Mouse (Mus musculus): Measurements from ENCODE around the gene Ociad1.

- no peak for TF ChIP-seq POLR2A (IDR thresholded peaks at IDR 0.05; ENCODE audit: borderline replicate concordance, insufficient read depth, low read length)
- TF ChIP-seq CTCF (IDR thresholded peaks at IDR 0.05; ENCODE audit: borderline replicate concordance, insufficient read depth, low read depth, low read length), result no peak
Observed at GRCm38 (mm10) chr5:73286603-73287002, 6.0 kb upstream of the Ociad1 start.
